8 mouse cellular contexts compared by ENCODE assay signal in genomic region chr8:66861589-66862500, GRCm38 (mm10). TPM values are rescaled to one million over a fixed set of nuclear protein-coding genes. Genes with fewer than 3 reads are reported as not detected.
DNase-seq lines count a peak whose midpoint lies in the region; ATAC-seq and TF ChIP-seq lines count a peak whose summit lies in the region.

No protein-coding gene starts in this region.

- intact Hi-C loops in left cerebral cortex, adult 2 months (cut with DNase I) = loop anchor here (2.0 to 10.0 kb wide), 6 partner anchors 85 to 1037 kb away; partner anchors contain the start of genes Npy1r and Tma16
- intact Hi-C loops in left cerebral cortex, postnatal 14 days (cut with DNase I) = loop anchor here (5.0 kb wide), 1 partner anchor 165 kb away; the partner anchor contains the start of gene Npy1r
- intact Hi-C loops in left cerebral cortex, postnatal 4 days (cut with DNase I) = no loop called here

- WGBS in forebrain, postnatal 0 days = 59% methylated on average over 5 of the region's 5 CpGs
- 65% methylated on average over 5 of the region's 5 CpGs for WGBS in macrophage (ENCODE audit: missing documents)

- peaks cover 9% of the 10 kb centered on the region; the same call in 1 of the 2 replicates for H3K79me2 ChIP-seq in macrophage (ENCODE audit: inconsistent target)

- H3K9me3 ChIP-seq in forebrain, postnatal 0 days (ENCODE audit: low read length) = no peaks in the 10 kb centered on the region

- peak overlapping the region; percentile 76 for H3K4me2 ChIP-seq in forebrain, postnatal 0 days (ENCODE audit: low read depth)

- no peak for ATAC-seq in forebrain, postnatal 0 days

- 0 out of 2 replicates have a peak overlapping the region, but pooled peaks have one; percentile 72 for H3K9ac ChIP-seq in forebrain, postnatal 0 days

- H3K4me1 ChIP-seq in forebrain, postnatal 0 days (ENCODE audit: insufficient read depth) = peaks cover 23% of the 10 kb centered on the region

- peak overlapping the region; percentile 86 for H3K4me3 ChIP-seq in left cerebral cortex, adult 2 months
- H3K4me3 ChIP-seq in forebrain, postnatal 0 days (ENCODE audit: low read depth, low read length) = peak overlapping the region; percentile 76
- H3K4me3 ChIP-seq in macrophage (ENCODE audit: inconsistent target) = peak overlapping the region; percentile 8; the same call in 1 of the 2 replicates

- no peak for TF ChIP-seq CTCF in left cerebral cortex, adult 2 months (IDR thresholded peaks at IDR 0.05)
- TF ChIP-seq CTCF in forebrain, postnatal 0 days (IDR thresholded peaks at IDR 0.05; ENCODE audit: low read depth) = no peak

- no peaks in the 10 kb centered on the region for H3K36me3 ChIP-seq in forebrain, postnatal 0 days (ENCODE audit: insufficient read depth)
- H3K36me3 ChIP-seq in macrophage (ENCODE audit: inconsistent target) = no peaks in the 10 kb centered on the region

- peak overlapping the region; percentile 53; the same call in 1 of the 2 replicates for H3K27ac ChIP-seq in left cerebral cortex, adult 2 months
- no peak overlapping the region for H3K27ac ChIP-seq in forebrain, postnatal 0 days (ENCODE audit: low read depth, low read length)
- no peak overlapping the region for H3K27ac ChIP-seq in macrophage

- peak in 1 of 2 experiments; percentile 21 for DNase-seq in left cerebral cortex, adult 2 months (ENCODE audit: extremely low spot score in 1 of 2, low spot score in 2 of 2)
- DNase-seq in left cerebral cortex, postnatal 14 days (ENCODE audit: low spot score in 2 of 2) = no peak
- DNase-seq in brain, adult 2 months (ENCODE audit: low read depth, low spot score) = peak; percentile 67
- peak; percentile 17 for DNase-seq in forebrain, postnatal 0 days
- no peak for DNase-seq in left cerebral cortex, postnatal 4 days
- no peak for DNase-seq in thymus, postnatal 10 days (ENCODE audit: low spot score in 2 of 2)
- no peak for DNase-seq in thymus, postnatal 25 days

- no peaks in the 10 kb centered on the region for H3K27me3 ChIP-seq in forebrain, postnatal 0 days (ENCODE audit: insufficient read depth, low read length)

RNA-seq across cellular contexts. Expression of gene Naf1, which starts 1.8 kb away (rescaled TPM):
- total RNA-seq in left cerebral cortex, adult 2 months (2021) = 10 to 100 TPM; 16.4 to 17.3 TPM
- total RNA-seq in left cerebral cortex, postnatal 14 days (2021) = 10 to 100 TPM; 12.1 to 13.4 TPM
- 10.1 and 11.7 TPM in 2 replicates for total RNA-seq in forebrain, postnatal 0 days (2014; rRNA removed)
- polyA plus RNA-seq in forebrain, postnatal 0 days (2015; fragmentation: Nextera tagmentation; extraction: Ambion mirVana) = 2.0 and 2.3 TPM in 2 replicates
- total RNA-seq in macrophage (2018; cell fraction: chromatin; rRNA removed) = 1 to 10 TPM; 1.3 to 7.3 (median 4.0) TPM
- total RNA-seq in macrophage (2018; cell fraction: cytosol; rRNA removed) = 10 to 100 TPM in 15 of 26 experiments, 1 to 10 TPM in 11; 7.8 to 14.8 (median 10.5) TPM
- 10 to 100 TPM in 3 of 26 experiments, 1 to 10 TPM in 23; 3.2 to 12.4 (median 6.1) TPM for total RNA-seq in macrophage (2018; cell fraction: nucleus; rRNA removed)
- 6.9 to 15.4 TPM (median 13.4 TPM) in 3 replicates for polyA plus RNA-seq in macrophage (2018)
- 10 to 100 TPM; 14.6 to 15.2 TPM for total RNA-seq in left cerebral cortex, postnatal 4 days (2021)

Comparison
In these comparisons a context has a peak if more than half of its experiments do, and no peak if none do; other contexts are left out.
1. DNase-seq: peak in brain, adult 2 months (single experiment) and forebrain, postnatal 0 days (single experiment); none in left cerebral cortex, postnatal 14 days (0 of 2), left cerebral cortex, postnatal 4 days (single experiment), thymus, postnatal 10 days (0 of 2) and thymus, postnatal 25 days (single experiment).
2. H3K4me3 ChIP-seq: peak in every context shown above with its lines; median percentile 86 in left cerebral cortex, adult 2 months; 76 in forebrain, postnatal 0 days; 8 in macrophage.